Mouse (Mus musculus): ENCODE measurements around the gene Lrrc32. TPM values are rescaled to one million over a fixed set of nuclear protein-coding genes. Genes with fewer than 3 reads are reported as not detected.

The Lrrc32 gene
- total RNA-seq, 1 experiment = 0.62 TPM

- no peak for TF ChIP-seq MAFK (IDR thresholded peaks at IDR 0.05; ENCODE audit: insufficient read depth, low read depth, low read length)
- no peak for TF ChIP-seq ZNF384 (IDR thresholded peaks at IDR 0.05; ENCODE audit: low read depth, low read length)
- no peak for TF ChIP-seq CHD2 (IDR thresholded peaks at IDR 0.05; ENCODE audit: low read depth, low read length)
- TF ChIP-seq ZC3H11A (IDR thresholded peaks at IDR 0.05; ENCODE audit: borderline replicate concordance, low read depth, low read length) = no peak
- TF ChIP-seq HCFC1 (IDR thresholded peaks at IDR 0.05; ENCODE audit: borderline replicate concordance, insufficient read depth, low read length) = no peak
- no peaks in the 10 kb centered on the region for H3K9me3 ChIP-seq (ENCODE audit: control insufficient read depth, insufficient read depth, low read depth, low read length)
- no peak for DNase-seq (ENCODE audit: low read depth, low spot score)
- peaks cover 0 to 5% of the 10 kb centered on the region in 2 experiments; a peak in 2 of 4 replicates for H3K4me1 ChIP-seq (ENCODE audit: control insufficient read depth in 2 of 2, insufficient read depth in 2 of 2, low read length in 2 of 2, poor library complexity in 1 of 2)
- no peak overlapping the region for H3K4me3 ChIP-seq (ENCODE audit: insufficient read depth in 1 of 2, low read depth in 1 of 2, low read length in 2 of 2, poor library complexity in 1 of 2, severe bottlenecking in 1 of 2)
- H3K27ac ChIP-seq (ENCODE audit: insufficient read depth, low read depth, low read length, poor library complexity, severe bottlenecking) = no peak overlapping the region
- H3K36me3 ChIP-seq (ENCODE audit: control insufficient read depth, insufficient read depth, low read length, poor library complexity, severe bottlenecking) = no peaks in the 10 kb centered on the region
- in situ Hi-C loops (cut with MboI; ENCODE audit: low sequenced_read_pairs in 2 of 2, unreplicated experiment in 2 of 2) = no loop called here
- no peak overlapping the region for H3K9ac ChIP-seq (ENCODE audit: insufficient read depth, low read depth, low read length, poor library complexity, severe bottlenecking)
These were observed 24.2 kb downstream of the Lrrc32 start for GRCm38 (mm10) chr7:98513251-98513650.

GRCm38 (mm10) chr7:98522576-98522975 lies 33.5 kb downstream of the Lrrc32 start:
- DNase-seq (ENCODE audit: low read depth, low spot score) = no peak
- Histone ChIP-seq H3K27ac (ENCODE audit: insufficient read depth, low read depth, low read length, poor library complexity, severe bottlenecking) (no peak overlapping the region), H3K36me3 (ENCODE audit: control insufficient read depth, insufficient read depth, low read length, poor library complexity, severe bottlenecking) (no peaks in the 10 kb centered on the region), H3K9me3 (ENCODE audit: control insufficient read depth, insufficient read depth, low read depth, low read length) (no peaks in the 10 kb centered on the region), H3K4me3 (ENCODE audit: insufficient read depth in 1 of 2, low read depth in 1 of 2, low read length in 2 of 2, poor library complexity in 1 of 2, severe bottlenecking in 1 of 2) (no peak overlapping the region), H3K4me1 (ENCODE audit: control insufficient read depth in 2 of 2, insufficient read depth in 2 of 2, low read length in 2 of 2, poor library complexity in 1 of 2) (no peaks in the 10 kb centered on the region), H3K9ac (ENCODE audit: insufficient read depth, low read depth, low read length, poor library complexity, severe bottlenecking) (no peak overlapping the region)
- TF ChIP-seq MAFK (IDR thresholded peaks at IDR 0.05; ENCODE audit: insufficient read depth, low read depth, low read length) = no peak
- in situ Hi-C loops (cut with MboI; ENCODE audit: low sequenced_read_pairs in 2 of 2, unreplicated experiment in 2 of 2) = no loop called here

DNA sequence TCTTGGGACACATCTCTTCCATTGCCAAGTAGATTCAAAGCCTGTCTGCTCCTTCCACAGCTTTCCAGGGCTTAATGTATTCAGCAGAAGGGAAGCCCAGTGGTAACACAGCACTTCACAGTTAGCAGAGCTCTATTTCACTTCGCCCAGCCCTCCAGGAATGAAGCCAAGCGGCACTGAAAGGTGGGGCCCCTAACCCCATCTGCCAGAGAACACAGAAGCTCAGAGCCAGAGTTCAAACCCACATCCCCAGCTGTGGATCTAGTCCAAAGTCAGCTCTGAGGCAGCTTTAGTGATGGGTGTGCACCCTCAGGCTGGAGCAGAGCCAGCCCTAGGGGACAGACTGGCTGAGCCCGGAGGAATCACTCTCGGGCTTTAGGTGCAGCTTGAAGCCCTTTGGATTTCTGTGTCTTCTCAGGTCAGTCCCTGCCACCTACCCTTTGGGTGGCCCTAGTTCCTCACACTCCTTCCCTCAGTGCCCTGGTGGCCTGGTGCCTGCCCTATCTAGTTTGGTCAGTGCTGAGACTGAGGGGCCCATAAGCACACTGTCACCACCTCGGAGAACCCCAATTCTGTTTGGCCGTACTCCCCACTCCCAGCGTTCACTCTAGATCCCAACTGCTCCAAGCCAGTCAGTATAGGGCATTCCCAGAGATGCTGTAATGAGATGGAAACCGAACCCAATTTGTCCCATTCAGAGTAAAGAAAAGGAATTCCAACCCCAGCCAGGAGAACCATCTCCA lies 34.2 kb downstream of the Lrrc32 start:
- Histone ChIP-seq H3K9ac (ENCODE audit: insufficient read depth, low read depth, low read length, poor library complexity, severe bottlenecking) (no peak overlapping the region), H3K36me3 (ENCODE audit: control insufficient read depth, insufficient read depth, low read length, poor library complexity, severe bottlenecking) (no peaks in the 10 kb centered on the region), H3K4me3 (ENCODE audit: insufficient read depth in 1 of 2, low read depth in 1 of 2, low read length in 2 of 2, poor library complexity in 1 of 2, severe bottlenecking in 1 of 2) (no peak overlapping the region), H3K27ac (ENCODE audit: insufficient read depth, low read depth, low read length, poor library complexity, severe bottlenecking) (no peak overlapping the region), H3K9me3 (ENCODE audit: control insufficient read depth, insufficient read depth, low read depth, low read length) (no peaks in the 10 kb centered on the region), H3K4me1 (ENCODE audit: control insufficient read depth in 2 of 2, insufficient read depth in 2 of 2, low read length in 2 of 2, poor library complexity in 1 of 2) (no peaks in the 10 kb centered on the region)
- TF ChIP-seq MAFK (IDR thresholded peaks at IDR 0.05; ENCODE audit: insufficient read depth, low read depth, low read length) (no peak), HCFC1 (IDR thresholded peaks at IDR 0.05; ENCODE audit: borderline replicate concordance, insufficient read depth, low read length) (no peak), ZNF384 (IDR thresholded peaks at IDR 0.05; ENCODE audit: low read depth, low read length) (no peak), CHD2 (IDR thresholded peaks at IDR 0.05; ENCODE audit: low read depth, low read length) (no peak), ZC3H11A (IDR thresholded peaks at IDR 0.05; ENCODE audit: borderline replicate concordance, low read depth, low read length) (no peak)
- no peak for DNase-seq (ENCODE audit: low read depth, low spot score)
- in situ Hi-C loops (cut with MboI; ENCODE audit: low sequenced_read_pairs in 2 of 2, unreplicated experiment in 2 of 2) = no loop called here

DNA sequence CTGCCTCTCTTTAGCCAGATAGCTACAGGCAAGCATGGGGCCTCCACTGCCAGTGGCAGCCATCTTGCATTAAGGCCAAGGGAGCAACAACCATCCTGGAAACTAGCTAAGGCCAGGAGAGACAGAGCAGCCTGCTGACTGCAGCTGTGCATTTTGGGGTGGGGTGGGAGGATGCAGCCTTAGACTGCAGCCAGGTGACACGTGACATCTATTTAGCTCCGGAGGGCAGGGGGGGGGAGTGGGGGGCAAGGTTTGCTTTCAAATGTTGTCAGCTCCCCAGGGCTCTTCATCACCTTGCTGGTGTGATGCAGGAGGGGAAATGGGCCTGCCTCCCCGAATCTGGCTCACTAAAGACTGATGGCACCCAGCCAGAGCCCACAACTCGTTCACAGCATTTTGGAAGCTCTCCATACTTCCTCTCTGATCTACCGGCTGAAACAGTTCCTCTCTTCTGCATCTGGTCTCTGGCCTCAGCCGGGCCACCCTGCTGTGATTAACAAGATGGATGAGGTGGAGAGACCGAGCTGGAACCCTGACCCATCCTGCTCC lies 34.8 kb downstream of the Lrrc32 start:
- Histone ChIP-seq H3K36me3 (ENCODE audit: control insufficient read depth, insufficient read depth, low read length, poor library complexity, severe bottlenecking) (no peaks in the 10 kb centered on the region), H3K4me1 (ENCODE audit: control insufficient read depth in 2 of 2, insufficient read depth in 2 of 2, low read length in 2 of 2, poor library complexity in 1 of 2) (no peaks in the 10 kb centered on the region), H3K4me3 (ENCODE audit: insufficient read depth in 1 of 2, low read depth in 1 of 2, low read length in 2 of 2, poor library complexity in 1 of 2, severe bottlenecking in 1 of 2) (no peak overlapping the region), H3K27ac (ENCODE audit: insufficient read depth, low read depth, low read length, poor library complexity, severe bottlenecking) (no peak overlapping the region), H3K9me3 (ENCODE audit: control insufficient read depth, insufficient read depth, low read depth, low read length) (no peaks in the 10 kb centered on the region), H3K9ac (ENCODE audit: insufficient read depth, low read depth, low read length, poor library complexity, severe bottlenecking) (no peak overlapping the region)
- no peak for DNase-seq (ENCODE audit: low read depth, low spot score)
- in situ Hi-C loops (cut with MboI; ENCODE audit: low sequenced_read_pairs in 2 of 2, unreplicated experiment in 2 of 2) = no loop called here
- no peak for TF ChIP-seq ZC3H11A (IDR thresholded peaks at IDR 0.05; ENCODE audit: borderline replicate concordance, low read depth, low read length)
- no peak for TF ChIP-seq CHD2 (IDR thresholded peaks at IDR 0.05; ENCODE audit: low read depth, low read length)
- TF ChIP-seq ZNF384 (IDR thresholded peaks at IDR 0.05; ENCODE audit: low read depth, low read length) = no peak
- TF ChIP-seq HCFC1 (IDR thresholded peaks at IDR 0.05; ENCODE audit: borderline replicate concordance, insufficient read depth, low read length) = no peak
- no peak for TF ChIP-seq MAFK (IDR thresholded peaks at IDR 0.05; ENCODE audit: insufficient read depth, low read depth, low read length)
